Comparison of ENCODE assay signal across 8 mouse cellular contexts in the genomic region with DNA sequence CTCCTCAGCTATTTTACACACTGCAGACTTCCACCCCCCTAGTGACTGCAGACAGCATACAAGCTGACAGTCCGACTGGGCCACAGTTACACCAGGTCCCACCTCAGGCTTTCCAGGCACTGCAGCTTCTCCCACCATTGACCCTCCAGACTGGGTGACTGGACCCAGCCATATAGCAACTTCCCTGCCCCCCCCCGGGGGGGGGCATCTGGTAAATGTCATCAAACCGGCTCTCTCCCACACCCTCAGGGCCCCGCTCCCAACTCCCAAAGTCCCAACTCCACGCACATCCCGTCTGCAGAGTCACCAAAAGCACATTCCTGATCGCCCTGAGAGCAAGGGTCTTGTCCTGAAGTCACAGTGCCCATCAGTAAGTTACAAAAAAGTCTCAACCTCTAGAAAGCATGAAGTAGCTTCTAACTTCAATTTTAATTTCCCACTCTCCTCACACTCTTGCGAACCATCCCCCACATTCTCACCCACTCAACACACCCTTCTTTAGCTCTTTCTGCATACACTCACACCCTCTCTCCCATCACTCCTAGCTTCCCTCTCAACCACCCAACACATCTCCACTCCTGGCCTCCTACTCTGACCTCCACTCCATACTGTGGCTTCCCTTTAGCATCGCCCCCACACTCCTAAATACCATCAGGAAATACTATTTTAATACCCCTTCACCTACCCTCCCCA. TPM values are rescaled to one million over a fixed set of nuclear protein-coding genes. Genes with fewer than 3 reads are reported as not detected.
A peak's percentile ranks its signal among the peaks of the same experiment; 100 is the strongest.
DNase-seq lines count a peak whose midpoint lies in the region; ATAC-seq and TF ChIP-seq lines count a peak whose summit lies in the region.

No protein-coding gene starts in this region.

- peak overlapping the region; percentile 88 for H3K27ac ChIP-seq in heart, adult 2 months
- H3K27ac ChIP-seq in ES-Bruce4 (ENCODE audit: insufficient read depth, low read length) = no peak overlapping the region
- peak overlapping the region; percentile 95 for H3K27ac ChIP-seq in hindbrain, embryonic 10.5 days
- H3K27ac ChIP-seq in liver, embryonic 16.5 days (ENCODE audit: low read length) = peak overlapping the region; percentile 90

- peak overlapping the region; percentile 98 for H3K9ac ChIP-seq in heart, adult 2 months (ENCODE audit: low read depth, low read length)
- peak overlapping the region; percentile 96 for H3K9ac ChIP-seq in ES-Bruce4 (ENCODE audit: low read depth, poor library complexity, severe bottlenecking)
- H3K9ac ChIP-seq in liver, embryonic 16.5 days (ENCODE audit: low read depth, low read length) = peak overlapping the region; percentile 93

- no peak for TF ChIP-seq EP300 in heart, adult 2 months (IDR thresholded peaks at IDR 0.05; ENCODE audit: insufficient read depth, low read depth, low read length)
- no peak for TF ChIP-seq EP300 in ES-Bruce4 (IDR thresholded peaks at IDR 0.05; ENCODE audit: insufficient read depth, low read depth, low read length)

- ATAC-seq in liver, embryonic 16.5 days (ENCODE audit: low read depth) = no peak
- no peak for ATAC-seq in monocyte, adult 5-6 weeks (replicated peaks; ENCODE audit: insufficient number of reproducible peaks, low FRiP score, low TSS enrichment, poor library complexity, severe bottlenecking)

- peak overlapping the region; percentile 83 for H3K4me3 ChIP-seq in heart, adult 2 months
- H3K4me3 ChIP-seq in ES-Bruce4 (ENCODE audit: low read depth, low read length) = peak overlapping the region; percentile 84
- H3K4me3 ChIP-seq in hindbrain, embryonic 10.5 days = peak overlapping the region; percentile 94
- peak overlapping the region; percentile 84 for H3K4me3 ChIP-seq in liver, embryonic 16.5 days (ENCODE audit: low read depth, low read length)

- H3K36me3 ChIP-seq in heart, adult 2 months (ENCODE audit: control insufficient read depth, insufficient read depth, low read length) = peaks cover 39% of the 10 kb centered on the region
- H3K36me3 ChIP-seq in ES-Bruce4 (ENCODE audit: control insufficient read depth, insufficient read depth, low read length, poor library complexity, severe bottlenecking) = peaks cover 5% of the 10 kb centered on the region; the same call in 1 of the 2 replicates
- peaks cover 10% of the 10 kb centered on the region for H3K36me3 ChIP-seq in hindbrain, embryonic 10.5 days
- no peaks in the 10 kb centered on the region for H3K36me3 ChIP-seq in liver, embryonic 16.5 days (ENCODE audit: control insufficient read depth, insufficient read depth)

- H3K4me1 ChIP-seq in heart, adult 2 months (ENCODE audit: control insufficient read depth, insufficient read depth, low read length) = peaks cover 25% of the 10 kb centered on the region
- H3K4me1 ChIP-seq in ES-Bruce4 (ENCODE audit: control insufficient read depth, insufficient read depth, low read length) = peaks cover 9% of the 10 kb centered on the region
- peaks cover 65% of the 10 kb centered on the region for H3K4me1 ChIP-seq in hindbrain, embryonic 10.5 days (replicated peaks)
- peaks cover 60% of the 10 kb centered on the region for H3K4me1 ChIP-seq in liver, embryonic 16.5 days (ENCODE audit: control insufficient read depth, low read depth, low read length)

- peaks cover 11% of the 10 kb centered on the region for H3K79me2 ChIP-seq in heart, adult 2 months (replicated peaks; ENCODE audit: control insufficient read depth, insufficient read depth, low read length)

- no peak for TF ChIP-seq POLR2A in heart, adult 2 months (IDR thresholded peaks at IDR 0.05; ENCODE audit: insufficient read depth, low read depth, low read length)
- no peak for TF ChIP-seq POLR2A in ES-Bruce4 (IDR thresholded peaks at IDR 0.05; ENCODE audit: insufficient read depth, low read length)

- no peak for TF ChIP-seq CTCF in heart, adult 2 months (IDR thresholded peaks at IDR 0.05)
- TF ChIP-seq CTCF in ES-Bruce4 (IDR thresholded peaks at IDR 0.05; ENCODE audit: low read depth, low read length) = no peak

- no peaks in the 10 kb centered on the region for H3K9me3 ChIP-seq in ES-Bruce4 (replicated peaks; ENCODE audit: control insufficient read depth, insufficient read depth, low read length, poor library complexity, severe bottlenecking)
- no peaks in the 10 kb centered on the region for H3K9me3 ChIP-seq in hindbrain, embryonic 10.5 days
- H3K9me3 ChIP-seq in liver, embryonic 16.5 days (replicated peaks; ENCODE audit: control insufficient read depth, low read length) = no peaks in the 10 kb centered on the region

- 9% methylated on average over 9 of the region's 9 CpGs for WGBS in heart, adult 2 months
- 35% methylated on average over 9 of the region's 9 CpGs for WGBS in hindbrain, embryonic 10.5 days
- 30% methylated on average over 9 of the region's 9 CpGs for WGBS in liver, embryonic 16.5 days (ENCODE audit: insufficient replicate concordance)

- no peak for DNase-seq in heart, adult 2 months
- no peak for DNase-seq in heart, postnatal 25 days (ENCODE audit: low spot score)
- no peak for DNase-seq in hindbrain, embryonic 10.5 days (ENCODE audit: low spot score)
- no peak for DNase-seq in adrenal gland, adult 18-20 months (ENCODE audit: low spot score in 2 of 2)
- DNase-seq in embryo, embryonic 9.5 days (ENCODE audit: extremely low spot score) = no peak

- intact Hi-C loops in heart, adult 2 months (cut with DNase I) = no loop called here
- intact Hi-C loops in heart, postnatal 25 days (cut with DNase I) = loop anchor here (2.0 kb wide), 1 partner anchor 22 kb away; no protein-coding TSS in a partner anchor

- no peaks in the 10 kb centered on the region for H3K27me3 ChIP-seq in heart, adult 2 months (ENCODE audit: control insufficient read depth, insufficient read depth, low read length)
- no peaks in the 10 kb centered on the region for H3K27me3 ChIP-seq in ES-Bruce4 (ENCODE audit: control insufficient read depth, insufficient read depth, low read length, poor library complexity, severe bottlenecking)
- H3K27me3 ChIP-seq in hindbrain, embryonic 10.5 days (ENCODE audit: insufficient read depth, poor library complexity, severe bottlenecking) = no peaks in the 10 kb centered on the region
- H3K27me3 ChIP-seq in liver, embryonic 16.5 days (ENCODE audit: control insufficient read depth, insufficient read depth, low read depth, low read length) = no peaks in the 10 kb centered on the region

- H3K4me2 ChIP-seq in liver, embryonic 16.5 days (ENCODE audit: low read depth, low read length) = peak overlapping the region; percentile 69

RNA-seq across cellular contexts. Expression of a gene that starts 1.6 kb away (rescaled TPM):
- 10 to 100 TPM; 66.1 to 85.7 TPM for total RNA-seq in heart, adult 2 months (2021)
- polyA plus RNA-seq in heart, adult 2 months (2012; rRNA removed) = 123 and 132 TPM in 2 replicates
- total RNA-seq in heart, postnatal 25 days (2021) = 100 to 1,000 TPM in 1 of 2 experiments, 10 to 100 TPM in 1; 77.0 to 101 TPM
- 318 and 324 TPM in 2 replicates for polyA plus RNA-seq in ES-Bruce4 (2011; ENCODE audit: insufficient read depth, insufficient read length, low read depth, missing spikeins)
- polyA plus RNA-seq in hindbrain, embryonic 10.5 days (2016; fragmentation: Nextera tagmentation; extraction: Ambion mirVana) = 216 and 245 TPM in 2 replicates
- polyA plus RNA-seq in liver, embryonic 16.5 days (2015; fragmentation: Nextera tagmentation; extraction: Ambion mirVana) = 130 and 137 TPM in 2 replicates
- 100 to 1,000 TPM; 197 to 233 TPM for total RNA-seq in adrenal gland, adult 18-20 months (2021)
- 25.4 to 66.0 TPM (median 36.9 TPM) in 3 replicates for total RNA-seq in monocyte, adult 5-6 weeks (2017)

RNA-seq across cellular contexts. Expression of a gene that starts 21.2 kb away (rescaled TPM):
- total RNA-seq in heart, adult 2 months (2021) = 100 to 1,000 TPM; 156 to 177 TPM
- polyA plus RNA-seq in heart, adult 2 months (2012; rRNA removed) = 221 and 283 TPM in 2 replicates
- 100 to 1,000 TPM; 148 to 164 TPM for total RNA-seq in heart, postnatal 25 days (2021)
- 409 and 413 TPM in 2 replicates for polyA plus RNA-seq in ES-Bruce4 (2011; ENCODE audit: insufficient read depth, insufficient read length, low read depth, missing spikeins)
- polyA plus RNA-seq in hindbrain, embryonic 10.5 days (2016; fragmentation: Nextera tagmentation; extraction: Ambion mirVana) = 426 and 432 TPM in 2 replicates
- polyA plus RNA-seq in liver, embryonic 16.5 days (2015; fragmentation: Nextera tagmentation; extraction: Ambion mirVana) = 195 and 205 TPM in 2 replicates
- 100 to 1,000 TPM; 227 to 253 TPM for total RNA-seq in adrenal gland, adult 18-20 months (2021)
- total RNA-seq in monocyte, adult 5-6 weeks (2017) = 285 to 328 TPM (median 291 TPM) in 3 replicates

RNA-seq across cellular contexts. Expression of a gene that starts 21.4 kb away (rescaled TPM):
- 1 to 10 TPM in 1 of 2 experiments, under 1 TPM in 1; 0.91 to 1.1 TPM for total RNA-seq in heart, adult 2 months (2021)
- 2.7 and 3.4 TPM in 2 replicates for polyA plus RNA-seq in heart, adult 2 months (2012; rRNA removed)
- 1 to 10 TPM in 1 of 2 experiments, under 1 TPM in 1; 0.44 to 1.3 TPM for total RNA-seq in heart, postnatal 25 days (2021)
- polyA plus RNA-seq in ES-Bruce4 (2011; ENCODE audit: insufficient read depth, insufficient read length, low read depth, missing spikeins) = 33.2 and 36.3 TPM in 2 replicates
- polyA plus RNA-seq in hindbrain, embryonic 10.5 days (2016; fragmentation: Nextera tagmentation; extraction: Ambion mirVana) = 8.8 and 9.0 TPM in 2 replicates
- polyA plus RNA-seq in liver, embryonic 16.5 days (2015; fragmentation: Nextera tagmentation; extraction: Ambion mirVana) = 28.3 and 30.2 TPM in 2 replicates
- 1 to 10 TPM in 1 of 2 experiments, under 1 TPM in 1; 0.96 to 2.4 TPM for total RNA-seq in adrenal gland, adult 18-20 months (2021)
- total RNA-seq in monocyte, adult 5-6 weeks (2017) = 31.9 to 70.2 TPM (median 54.1 TPM) in 3 replicates
